Mouse (Mus musculus): ENCODE results near the gene Myh9.
"Not testable (repeated sequence)": the region's sequence is repeated elsewhere in the genome, so short reads cannot be mapped to it uniquely, and the experiment has no call there.

Gene Myh9

DNA sequence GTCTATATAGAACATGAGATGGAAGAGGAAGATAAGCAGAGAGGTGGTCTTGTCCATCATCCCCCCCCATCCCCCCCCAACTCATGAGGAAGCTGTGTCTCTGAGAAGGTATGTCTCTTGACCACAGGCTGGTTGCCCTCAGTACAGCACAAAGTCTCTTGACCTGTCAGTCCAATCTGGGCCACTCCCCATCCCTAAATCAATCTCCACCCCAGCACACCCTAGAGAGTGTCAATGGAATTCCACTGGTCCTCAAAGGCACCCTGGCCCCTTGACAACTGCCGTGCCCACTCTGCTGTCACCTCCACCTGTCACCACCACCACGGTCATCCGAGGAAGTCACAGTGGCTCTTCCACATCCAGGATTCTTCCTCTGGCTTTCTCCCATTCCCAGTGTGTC is 93.6 kb downstream of the Myh9 start:
- DNase-seq: no peak

DNA sequence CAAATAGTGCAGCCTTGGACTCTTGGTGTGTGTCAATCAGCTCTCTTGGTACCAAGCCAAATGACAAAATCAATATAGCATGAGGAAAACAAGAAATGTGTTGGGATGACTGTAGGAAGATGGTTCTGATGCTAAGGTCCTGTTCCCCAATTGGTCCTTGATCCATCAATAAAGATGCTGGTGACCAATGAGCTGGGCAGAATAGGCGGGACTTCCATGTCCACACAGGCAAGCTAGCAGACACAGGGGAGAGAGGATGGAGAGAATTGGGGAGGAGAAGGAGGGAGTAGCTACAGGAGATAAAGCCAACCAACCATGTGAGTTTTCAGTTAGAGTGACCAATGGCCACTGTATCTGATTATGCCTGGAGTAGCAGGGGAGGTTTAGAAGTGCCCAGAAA is 95.6 kb downstream of the Myh9 start:
- DNase-seq: no peak

DNA sequence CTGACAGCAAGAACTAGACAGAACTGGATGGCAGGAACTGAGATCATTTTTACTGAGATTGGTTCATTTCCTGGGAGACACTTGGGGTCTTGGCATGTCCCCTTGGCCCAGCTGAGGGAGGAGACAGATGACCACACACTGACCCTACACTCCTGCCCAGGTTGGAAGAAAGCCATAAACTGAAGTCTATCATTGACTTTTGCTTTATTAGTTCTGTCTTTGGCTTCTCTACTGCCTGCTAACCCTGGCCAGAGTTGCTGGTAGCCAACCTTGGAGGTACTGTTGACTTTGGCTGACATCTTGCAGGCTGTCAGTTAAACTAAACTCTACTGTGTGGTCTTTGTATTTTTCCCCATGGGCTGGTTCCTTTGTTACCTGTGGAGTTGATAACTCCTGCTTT is 96.9 kb downstream of the Myh9 start:
- no peak for DNase-seq

DNA sequence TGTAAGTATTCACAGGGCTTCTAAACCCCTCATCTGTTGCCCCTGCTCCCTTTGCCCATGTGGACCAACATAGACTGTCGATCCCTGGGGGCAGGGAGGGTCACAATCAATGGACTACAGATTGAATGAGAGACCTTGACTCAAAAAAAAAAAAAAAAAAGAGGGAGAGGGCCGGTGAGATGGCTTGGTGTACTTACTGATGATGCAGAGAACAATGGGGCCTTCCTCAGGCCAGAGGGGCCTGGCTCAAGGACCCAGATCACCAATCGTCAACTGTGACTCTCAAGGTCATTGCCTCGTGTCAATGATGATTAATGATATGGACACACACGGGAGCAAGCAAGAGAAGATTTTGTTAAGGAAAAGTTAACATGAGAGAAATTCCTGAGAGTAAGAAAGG is 97.3 kb downstream of the Myh9 start:
- DNase-seq: no peak

DNA sequence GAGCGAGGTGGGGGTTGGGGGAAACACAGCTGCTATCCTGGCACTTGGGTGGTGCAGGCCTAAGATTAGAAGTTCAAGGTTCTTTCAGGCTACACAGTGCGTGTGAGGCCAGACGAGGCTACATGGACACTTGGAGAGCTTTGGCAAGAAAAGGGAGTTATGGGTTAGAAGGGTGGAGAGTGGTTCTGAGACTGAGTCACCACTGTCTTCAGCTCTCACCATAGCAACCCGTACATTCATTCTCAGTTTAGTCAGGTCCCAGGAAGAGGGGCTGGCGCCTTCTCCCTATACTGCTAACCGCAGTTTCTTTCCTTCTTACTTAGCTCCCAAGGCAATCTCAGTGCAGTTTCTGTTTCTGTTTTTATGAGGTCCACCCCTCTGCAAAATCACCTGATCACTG is 100.4 kb downstream of the Myh9 start:
- not testable (repeated sequence) for DNase-seq

DNA sequence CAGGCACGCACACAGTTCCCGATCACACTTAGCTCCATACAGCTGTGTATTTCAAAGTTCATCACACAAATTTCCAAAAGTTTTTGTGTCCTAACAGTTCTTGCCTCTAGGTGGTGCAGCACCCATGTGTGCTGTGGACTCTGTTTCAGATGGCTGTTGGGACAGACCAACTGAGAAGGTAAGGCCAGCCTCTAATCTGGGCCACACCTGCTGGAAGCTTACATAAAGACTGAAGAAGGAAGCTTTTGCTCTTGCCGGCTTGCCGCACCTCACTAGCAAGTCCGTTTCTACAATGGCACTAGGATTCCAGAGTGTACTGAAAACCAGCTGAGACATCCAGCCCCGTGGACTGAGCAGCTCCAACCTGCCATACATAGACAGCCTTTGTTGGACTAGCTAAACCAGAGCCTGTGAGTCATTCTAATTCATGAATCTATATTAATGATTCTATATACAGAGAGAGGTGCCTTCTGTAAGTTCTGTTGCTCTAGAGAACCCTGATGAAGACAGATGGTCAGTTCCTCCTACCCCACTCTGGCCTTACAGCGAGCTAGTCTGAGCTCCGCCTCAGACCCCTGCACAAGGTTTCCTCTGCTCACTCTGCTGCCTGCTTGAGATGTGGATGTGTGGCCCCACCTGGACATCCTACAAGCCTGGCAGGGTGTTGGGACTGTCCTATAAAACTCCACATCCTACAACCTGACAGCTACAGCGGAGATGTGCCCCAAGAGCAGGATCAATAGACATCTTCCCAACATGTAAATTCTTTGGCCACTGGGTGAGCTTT is 101.3 kb downstream of the Myh9 start:
- no peak for DNase-seq

DNA sequence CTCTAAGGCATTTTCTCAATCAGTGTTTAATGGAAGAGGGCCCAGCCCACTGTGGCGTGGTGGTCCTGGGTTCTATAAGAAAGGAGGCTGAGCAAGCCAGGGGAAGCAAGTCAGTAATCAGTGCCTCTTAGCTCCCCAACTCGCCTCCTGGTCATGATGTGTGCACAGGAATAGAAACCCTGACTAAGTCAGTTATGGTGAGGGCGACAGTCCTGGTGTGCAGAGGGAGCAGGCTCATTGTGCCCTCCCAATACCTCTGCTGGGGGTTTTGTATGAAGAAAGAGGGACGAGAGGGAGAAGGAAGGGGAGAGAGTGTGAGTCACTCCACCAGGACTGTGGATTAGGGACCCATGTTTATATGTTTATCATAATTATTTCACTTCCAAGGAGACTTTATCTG is 108.1 kb downstream of the Myh9 start:
- not testable (repeated sequence) for DNase-seq

DNA sequence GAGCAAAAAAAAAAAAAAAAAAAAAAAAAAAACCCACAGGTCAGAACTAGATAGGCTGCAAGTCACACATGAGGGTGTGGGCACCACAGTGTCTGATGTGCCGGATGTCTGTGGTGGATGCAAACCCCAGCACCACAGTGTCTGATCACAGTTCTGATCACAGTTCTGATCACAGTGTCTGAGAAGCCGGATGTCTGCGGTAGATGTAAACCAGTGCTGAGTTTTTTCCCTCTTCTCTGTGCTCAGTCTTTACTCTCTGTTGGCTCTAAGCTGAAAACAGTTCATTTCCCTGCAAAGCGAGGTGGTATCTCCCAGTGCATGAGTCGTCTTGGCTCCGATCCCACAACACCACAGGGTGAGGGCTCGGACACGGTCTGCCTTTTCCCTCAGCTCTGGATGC is 108.6 kb downstream of the Myh9 start:
- DNase-seq: not testable (repeated sequence)

DNA sequence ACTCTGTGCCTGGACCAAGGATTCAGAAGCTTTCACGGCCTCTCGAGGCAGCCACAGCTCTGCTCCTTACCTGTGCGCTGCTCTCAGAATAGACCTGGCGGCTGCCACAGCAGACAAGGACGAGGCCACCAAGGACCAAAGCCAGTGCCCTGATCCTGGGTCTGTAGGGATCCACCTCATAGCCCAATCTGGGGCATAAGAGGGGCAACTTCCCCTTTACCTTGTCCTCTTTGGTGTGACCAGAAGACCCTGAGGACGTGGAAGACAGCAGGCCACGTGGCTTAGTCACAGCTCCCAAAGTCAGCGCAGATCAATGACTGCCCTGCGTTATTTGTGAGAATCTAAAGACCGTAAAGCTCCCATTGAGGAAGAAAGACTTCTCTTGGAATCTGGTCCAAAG is 109.1 kb downstream of the Myh9 start:
- DNase-seq: not testable (repeated sequence)

DNA sequence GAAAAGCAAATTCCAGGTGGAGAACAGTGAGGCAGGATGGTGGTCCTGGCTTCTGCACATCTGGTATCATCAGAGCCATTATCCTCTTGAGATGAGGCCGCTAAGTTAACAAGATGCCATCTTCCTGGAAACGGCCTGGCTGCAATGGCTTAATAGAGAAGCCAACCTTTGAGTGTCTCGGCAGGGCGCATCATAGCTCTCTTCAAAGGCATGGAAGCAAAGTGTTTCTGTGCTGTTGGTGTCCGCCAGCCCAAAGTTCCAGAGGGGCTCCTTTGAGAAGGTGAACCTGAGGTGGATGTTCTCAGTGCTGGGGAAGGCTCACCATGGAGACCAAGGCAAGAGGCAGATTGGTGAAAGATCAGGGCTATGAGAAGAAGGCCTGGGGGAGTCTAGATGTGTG is 110.4 kb downstream of the Myh9 start:
- DNase-seq: no peak

DNA sequence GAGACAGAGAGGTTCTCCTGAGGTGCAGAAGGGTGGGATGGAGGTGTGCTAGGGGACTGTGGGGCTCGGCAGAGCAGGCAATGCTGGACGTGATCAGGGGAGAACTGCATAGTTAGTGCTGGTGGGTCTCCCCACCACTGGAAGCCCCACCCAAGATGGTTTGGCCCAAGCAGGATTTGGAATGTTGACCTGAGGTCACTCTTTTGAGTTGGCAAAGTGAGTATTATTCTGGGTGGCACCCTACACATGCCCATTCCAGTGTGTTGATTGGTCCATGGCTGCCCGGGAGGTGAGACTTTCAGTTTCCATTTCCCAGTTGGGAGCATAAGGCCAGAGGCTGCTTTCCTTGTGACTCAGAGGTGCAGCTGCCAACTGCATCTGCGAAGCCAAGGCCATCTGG is 113.2 kb downstream of the Myh9 start, which contains the start of gene Apol9b:
Apol9b (plus strand) TSS at position 301 of the 400 bp plus-strand sequence.
- DNase-seq: not testable (repeated sequence)

DNA sequence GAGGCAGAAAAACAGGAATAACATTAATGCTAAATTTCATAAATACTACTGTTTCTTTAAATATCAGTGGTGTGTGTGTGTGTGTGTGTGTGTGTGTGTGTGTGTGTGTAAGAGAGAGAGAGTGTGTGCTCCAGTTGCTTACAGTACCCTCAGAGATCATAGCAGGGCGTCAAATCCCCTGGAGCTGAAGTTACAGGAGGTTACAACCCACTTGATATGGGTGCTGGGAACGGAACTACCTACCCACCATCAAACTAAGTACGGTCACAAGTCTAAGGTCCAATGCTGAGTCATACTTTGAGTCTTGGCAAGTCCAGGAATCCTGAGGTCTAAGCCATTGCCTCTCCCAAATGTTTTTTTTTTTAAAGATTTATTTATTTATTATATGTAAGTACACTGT is 114.2 kb downstream of the Myh9 start:
- not testable (repeated sequence) for DNase-seq

DNA sequence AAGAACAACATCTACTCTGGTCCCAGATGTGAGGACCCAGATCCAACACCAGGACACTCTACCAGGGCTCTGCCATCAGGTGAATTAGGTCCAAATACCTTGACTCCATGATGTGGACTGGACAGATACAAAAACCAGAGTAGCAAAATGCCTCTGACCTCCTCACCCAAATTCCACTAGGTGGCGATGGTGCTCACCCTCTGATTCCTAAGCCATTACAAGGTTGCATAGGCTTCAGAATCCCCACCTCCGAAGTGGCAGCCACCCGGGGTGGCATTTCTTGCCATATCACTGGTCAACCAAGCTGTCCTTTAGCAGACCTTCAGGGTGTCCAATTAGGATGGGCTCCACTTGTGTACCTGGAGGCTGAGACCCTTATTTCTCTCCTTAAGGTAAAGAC is 114.8 kb downstream of the Myh9 start:
- peak; percentile 14 for DNase-seq

DNA sequence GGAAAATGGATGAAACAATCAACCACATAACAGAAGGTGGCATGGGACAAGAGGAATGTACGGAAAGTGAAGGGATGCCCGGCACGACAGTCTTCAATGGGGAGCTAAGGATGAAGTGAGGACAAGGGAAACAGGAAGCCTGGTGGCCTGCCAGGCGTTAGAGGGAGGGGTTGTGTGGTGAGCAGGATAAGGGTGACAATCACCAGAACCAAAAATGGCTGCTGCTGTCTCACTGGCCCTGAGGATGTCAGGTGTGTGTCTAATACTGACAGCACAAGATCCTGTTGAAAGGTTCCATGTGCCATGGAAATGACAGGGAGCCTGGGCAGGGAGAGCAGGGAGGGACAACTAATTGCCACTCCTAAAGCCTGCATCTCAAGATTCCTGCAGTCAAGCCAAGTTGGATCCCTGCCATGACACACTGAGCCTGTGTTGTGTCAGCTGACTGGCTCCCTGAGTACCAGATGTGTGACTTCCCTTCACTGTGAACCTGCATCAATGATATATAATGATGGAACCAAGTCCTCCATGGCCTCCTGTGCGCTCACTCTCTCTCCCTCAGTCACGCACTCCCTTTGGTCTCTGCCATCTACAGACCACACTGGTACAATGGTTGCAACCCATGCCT is 116.5 kb downstream of the Myh9 start:
- DNase-seq: not testable (repeated sequence)

DNA sequence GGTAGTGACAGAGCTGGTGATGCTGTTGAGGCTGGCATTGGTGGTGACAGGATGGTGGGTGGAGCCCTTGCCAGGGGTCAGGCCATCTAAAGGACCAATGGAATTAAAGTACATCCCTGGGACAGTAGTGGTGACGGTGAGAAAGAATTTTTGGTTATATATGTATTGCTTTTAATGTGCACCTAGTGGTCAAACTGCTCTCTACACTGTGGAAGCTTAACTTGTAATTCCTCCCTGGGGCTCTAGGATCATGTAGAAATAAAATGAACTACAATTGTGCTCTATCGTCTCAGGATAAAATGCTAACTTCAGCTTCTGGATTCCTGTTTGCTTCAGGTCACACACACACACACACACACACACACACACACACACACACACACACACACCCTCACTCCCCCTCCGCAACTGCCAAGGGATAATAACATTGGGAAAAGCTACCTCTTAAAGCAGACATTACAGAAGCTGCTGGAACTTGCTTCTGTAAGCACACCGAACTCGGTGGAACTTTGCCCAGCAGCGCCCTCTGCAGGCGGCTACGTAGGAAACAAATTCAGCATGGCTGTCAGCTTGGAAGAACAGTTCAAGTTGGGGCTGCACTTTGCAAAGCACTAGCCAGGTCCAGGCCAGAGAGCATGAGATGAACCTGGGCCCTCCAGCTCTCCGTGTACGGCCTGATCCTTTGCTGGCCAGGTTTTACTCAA is 117.6 kb downstream of the Myh9 start:
- not testable (repeated sequence) for DNase-seq

DNA sequence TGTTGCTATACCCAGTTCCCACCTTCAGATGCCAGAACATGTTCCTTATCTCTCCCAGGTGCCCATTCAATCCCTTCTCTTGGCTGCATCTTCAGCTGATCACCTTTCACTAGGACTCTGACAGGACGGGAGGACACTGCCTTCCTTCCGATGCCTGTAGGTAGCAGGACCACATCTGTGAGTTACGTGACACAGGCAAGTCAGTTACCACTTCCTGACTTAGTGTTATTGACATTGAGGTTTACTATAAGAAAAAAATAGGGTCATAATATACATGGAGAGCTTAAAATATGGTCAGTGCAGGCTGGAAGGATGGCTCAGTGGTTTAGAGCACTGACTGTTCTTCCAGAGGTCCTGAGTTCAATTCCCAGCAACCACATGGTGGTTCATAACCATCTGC is 120.5 kb downstream of the Myh9 start:
- DNase-seq: not testable (repeated sequence)

DNA sequence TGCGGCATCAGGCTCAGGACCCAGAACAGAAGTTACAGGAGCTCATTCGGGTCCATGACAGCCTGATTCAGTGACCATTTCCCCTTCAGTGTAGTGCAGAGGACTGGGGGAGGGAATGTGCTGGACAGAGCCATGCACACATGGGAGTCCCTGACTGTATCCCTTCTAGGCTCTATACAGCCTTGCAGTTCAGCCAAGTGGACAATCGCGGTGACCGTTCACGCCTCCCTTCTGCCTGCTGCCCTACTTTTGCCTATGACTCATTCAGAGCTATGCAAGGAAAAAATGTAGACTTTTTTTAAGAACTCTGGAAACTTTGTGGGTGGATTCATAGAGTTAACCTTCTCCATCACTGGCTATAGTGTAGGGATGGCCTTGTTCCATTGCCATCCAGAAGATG is 123.7 kb downstream of the Myh9 start:
- DNase-seq: not testable (repeated sequence)
